Mouse (Mus musculus) urinary bladder, postnatal 36 days (tissue): ENCODE measurements at regions not wholly inside any gene's neighbourhood (a gene's known extent, or its start where the extent isn't known, plus 50 kb on each side); places are given as distances from the start of the nearest gene placed in this dataset.

ENCODE experiments used
- DNase-seq, 2 experiments: peaks; one replicate each; pipeline ENCODE4 v3.0.0; 2022; ENCODE audit warnings: low spot score in 2 of 2, mixed read lengths in 1 of 2

DNA sequence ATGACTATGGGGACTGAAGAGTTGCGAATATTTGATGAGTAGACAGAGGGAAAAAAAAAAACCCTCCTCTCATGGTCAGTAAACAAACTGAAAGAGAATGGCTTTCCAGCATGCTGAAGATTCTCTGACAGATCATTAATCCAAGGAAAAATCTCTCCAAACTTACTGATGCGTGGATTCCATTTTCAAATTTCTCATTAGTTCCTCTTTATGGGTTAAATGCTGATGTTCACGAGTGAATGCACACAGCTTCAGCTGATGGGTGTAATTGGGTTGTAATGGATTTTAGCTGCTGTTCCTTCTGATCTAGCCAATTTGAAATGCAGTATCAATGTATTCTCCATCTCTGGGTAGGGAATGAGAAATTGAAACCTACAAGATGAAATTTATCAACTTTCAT is 2945.6 kb upstream of the 5930422O12Rik start:
- no peak for DNase-seq

DNA sequence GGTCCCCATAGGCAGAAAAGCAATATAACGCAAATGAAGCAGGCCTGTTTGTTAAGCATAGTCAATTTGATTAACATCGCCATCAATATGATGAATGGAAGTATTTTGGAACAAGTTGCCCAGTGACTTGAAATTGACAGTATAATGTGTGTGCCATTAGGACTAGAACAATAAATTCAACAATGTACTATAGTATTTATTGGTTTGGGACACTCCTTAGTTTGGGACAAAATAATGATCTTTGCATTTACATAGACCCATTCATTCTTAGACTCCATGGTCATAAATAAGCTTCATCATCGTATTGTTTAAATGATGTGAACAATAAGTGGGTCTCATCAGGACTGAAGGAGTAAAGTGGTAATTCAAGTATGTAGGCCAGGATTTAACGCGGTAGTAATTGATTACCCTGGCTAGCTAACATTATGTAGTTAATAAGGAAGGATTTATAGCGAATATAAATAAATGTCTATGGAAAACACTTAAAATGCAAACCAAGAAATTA is 2933.6 kb upstream of the 5930422O12Rik start:
- DNase-seq = no peak

DNA sequence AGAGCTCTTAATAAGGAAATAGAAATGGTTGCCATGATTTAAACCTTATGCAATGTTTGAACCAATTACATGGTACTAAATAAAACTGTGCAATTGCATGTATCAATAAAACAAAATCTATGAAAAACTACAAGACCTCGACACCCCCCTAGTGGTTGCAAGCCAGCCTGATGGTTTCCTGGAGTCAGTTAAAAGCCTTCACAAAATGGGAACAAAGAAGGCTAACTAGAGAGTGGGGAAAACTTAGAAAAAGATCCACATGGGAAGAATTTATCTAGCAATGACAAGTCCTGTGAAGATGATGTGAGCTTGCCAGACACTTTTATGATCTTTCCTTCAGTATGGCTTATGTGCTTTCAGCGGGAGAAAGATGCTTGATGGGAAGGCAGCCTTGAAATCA is 2926.3 kb upstream of the 5930422O12Rik start:
- DNase-seq = no peak

DNA sequence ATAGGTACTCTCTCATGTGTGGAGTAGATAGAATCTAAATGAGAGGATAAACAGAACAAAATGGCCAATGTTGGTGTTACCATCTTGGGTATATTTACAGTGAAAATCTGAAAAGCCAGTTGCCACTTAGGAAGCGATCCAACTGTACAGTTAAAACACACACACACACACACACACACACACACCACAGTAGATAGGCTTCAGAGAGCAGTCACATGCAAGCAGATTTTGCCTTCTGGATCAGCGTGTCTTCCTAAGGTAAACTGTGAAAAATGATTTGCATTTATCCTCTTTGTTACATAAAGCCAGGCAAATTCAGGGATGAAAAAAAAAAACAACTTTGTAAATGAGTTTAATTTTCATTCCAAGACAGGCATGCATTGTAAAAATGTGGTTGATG is 2917.2 kb upstream of the 5930422O12Rik start:
- no peak for DNase-seq

DNA sequence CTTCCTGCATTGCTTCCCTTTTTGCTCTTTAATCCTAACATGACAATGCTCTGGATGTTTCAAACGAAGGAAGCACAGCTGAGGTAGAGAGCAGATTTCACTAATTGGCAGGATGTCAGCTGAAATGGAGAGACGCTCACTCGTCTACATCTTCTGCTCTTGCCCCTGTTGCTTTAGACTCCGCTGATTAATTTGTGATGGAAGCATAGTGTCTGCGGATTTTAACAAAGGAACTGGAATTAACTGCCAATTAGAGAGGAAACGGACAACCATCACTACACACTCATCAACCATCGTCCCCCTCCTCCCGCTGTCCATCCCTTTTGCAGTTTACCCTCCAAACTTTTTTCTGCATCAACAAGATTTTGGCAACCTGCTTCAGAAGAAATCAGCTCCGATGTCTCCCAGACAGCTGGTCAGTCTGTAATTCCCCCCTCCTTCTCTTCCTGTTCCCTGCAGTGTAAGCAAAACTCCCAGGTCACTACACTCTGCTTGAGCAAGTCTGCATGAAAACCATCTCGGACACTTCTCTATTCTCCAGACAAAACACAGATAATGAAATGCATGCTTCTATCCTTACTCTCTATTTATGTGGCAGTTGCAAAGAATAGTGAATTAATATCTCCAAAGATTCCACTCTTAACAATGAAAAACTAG is 2905.6 kb upstream of the 5930422O12Rik start:
- DNase-seq = no peak

DNA sequence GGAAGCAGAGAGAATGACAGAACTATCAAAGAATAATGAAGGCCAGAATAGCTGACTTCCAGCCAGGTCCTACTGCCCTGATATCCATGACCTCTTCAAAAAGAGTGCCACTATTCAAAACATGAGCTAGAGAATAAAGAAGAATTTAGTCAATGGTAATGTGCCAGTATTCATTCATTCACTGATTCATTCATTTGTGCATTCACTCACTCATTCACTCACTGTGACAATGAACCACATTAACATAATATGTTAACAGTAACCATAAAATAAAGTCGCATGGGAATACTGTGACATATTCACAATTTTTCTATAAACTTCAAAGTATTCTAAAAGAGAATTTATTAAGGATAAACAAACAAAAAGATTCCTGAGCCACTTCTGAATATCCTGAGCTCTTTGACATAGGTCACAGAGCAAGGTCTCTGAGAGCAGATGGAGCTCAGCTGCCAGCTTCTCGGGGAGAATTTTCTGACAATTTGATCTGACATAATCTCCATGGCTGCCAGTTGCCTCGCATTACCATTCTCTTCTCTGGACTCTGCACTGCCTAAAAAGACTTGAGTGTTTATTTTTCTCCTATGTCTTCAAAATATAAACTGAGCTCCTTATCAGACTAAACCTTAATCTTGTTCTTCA is 2895.5 kb upstream of the 5930422O12Rik start:
- DNase-seq = no peak

DNA sequence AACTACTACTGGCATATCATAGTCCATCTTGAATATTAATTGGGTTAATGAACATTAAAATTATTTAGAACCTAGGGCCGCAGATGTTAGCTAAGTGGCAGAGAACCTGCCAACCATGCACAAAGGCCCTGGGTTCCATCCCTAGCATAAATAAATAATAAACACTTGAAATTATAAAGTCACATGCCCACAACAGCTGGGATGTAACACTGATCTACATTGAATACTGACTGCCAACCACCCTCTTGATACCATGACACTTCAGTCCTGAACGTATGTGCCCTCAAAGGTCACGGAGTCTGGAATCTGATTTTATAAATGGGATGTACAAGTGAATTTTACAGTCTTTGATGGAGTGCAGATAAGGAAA is 2895.0 kb upstream of the 5930422O12Rik start:
- DNase-seq = no peak

DNA sequence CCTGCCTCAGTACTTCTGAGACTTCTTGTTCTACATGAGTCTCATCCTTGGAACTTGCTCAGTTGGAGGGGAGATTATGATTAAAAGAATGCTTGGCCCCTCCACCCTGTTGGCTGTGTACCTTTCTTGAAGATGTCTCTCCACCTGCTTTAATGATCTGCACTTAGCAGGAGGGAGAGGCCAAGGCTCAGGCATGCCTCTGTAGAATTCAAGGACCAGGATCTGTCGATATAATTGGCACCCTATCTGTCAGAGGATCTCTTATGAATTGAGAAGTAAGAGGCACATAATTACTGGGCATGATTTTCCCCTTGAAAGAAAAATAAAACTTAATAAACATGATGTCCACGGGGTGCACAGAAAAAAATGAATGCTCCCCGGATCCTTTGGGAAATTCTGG is 2893.1 kb upstream of the 5930422O12Rik start:
- DNase-seq = no peak

DNA sequence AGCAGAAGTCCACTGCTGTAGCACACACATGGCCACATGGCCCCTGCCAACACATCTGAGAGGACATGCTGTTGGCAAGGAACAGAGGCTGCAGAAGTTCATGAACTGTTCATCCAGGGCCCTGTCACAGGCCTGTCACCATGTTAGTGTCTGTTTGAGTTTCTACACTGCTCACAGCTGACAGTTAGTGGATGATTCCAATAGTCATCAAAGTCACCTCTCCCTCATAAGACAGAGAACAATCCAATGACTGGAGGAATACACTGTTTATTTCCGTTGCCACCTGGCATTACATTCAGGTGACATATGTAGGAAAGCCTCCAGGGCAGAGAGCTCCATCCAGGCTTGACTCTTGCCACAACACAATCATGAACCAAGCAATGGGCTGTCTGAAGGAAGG is 2886.3 kb upstream of the 5930422O12Rik start:
- DNase-seq = no peak

DNA sequence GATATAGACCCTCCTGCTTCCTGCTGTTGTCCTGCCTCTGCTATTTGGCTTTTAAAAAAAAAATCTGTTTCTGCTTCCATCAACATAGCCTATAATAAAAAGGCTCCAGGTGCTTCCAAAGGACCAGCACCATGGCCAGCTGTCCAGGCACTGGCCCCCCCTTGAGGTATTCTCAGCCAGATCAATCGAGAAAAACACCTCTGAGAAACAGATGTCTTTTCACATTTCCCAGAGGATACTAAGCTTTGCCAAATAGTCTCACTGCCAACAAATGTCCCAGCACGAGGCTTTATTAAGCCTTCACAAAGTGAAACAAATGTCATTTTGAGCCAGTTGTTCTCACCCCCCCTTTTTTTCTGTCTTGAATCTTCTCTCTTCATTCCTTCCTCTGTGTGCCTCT is 2880.7 kb upstream of the 5930422O12Rik start:
- no peak for DNase-seq

DNA sequence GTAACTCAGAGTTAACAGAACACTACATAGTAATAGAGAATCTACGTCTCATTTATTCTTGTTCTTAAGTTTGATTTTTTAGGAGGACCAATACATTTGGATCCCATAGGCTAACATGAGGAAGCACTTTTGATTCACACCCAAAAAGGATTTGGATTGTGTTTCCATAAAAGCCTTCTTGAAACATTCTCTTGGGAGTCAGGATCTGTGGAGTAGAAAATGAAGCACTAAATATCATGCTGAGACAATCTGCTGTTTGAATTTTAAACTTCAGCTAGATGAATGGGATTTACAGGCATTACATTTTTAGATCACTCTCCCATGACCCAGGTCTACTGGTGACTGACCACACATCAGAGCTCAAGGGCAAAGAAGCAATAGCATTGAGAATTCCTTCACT is 2877.5 kb upstream of the 5930422O12Rik start:
- no peak for DNase-seq

DNA sequence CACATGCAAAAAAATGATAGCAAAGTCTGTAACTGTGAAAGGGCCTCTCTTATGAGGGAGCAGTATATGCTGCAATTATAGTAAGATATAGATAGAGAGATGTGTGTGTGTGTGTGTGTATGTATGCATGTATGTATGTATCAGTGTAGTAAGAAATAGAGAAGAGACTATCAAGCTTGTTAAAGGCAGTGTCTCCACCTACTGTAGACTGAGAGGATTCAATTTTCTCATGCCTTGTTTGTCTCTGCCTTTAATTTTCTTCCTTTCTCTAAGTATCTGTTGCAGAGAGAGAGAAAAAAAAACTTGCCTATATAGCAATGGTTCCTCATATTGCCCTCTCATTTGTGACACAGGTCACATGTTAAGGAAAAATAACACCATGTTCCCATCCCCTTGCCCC is 2871.1 kb upstream of the 5930422O12Rik start:
- DNase-seq = no peak

DNA sequence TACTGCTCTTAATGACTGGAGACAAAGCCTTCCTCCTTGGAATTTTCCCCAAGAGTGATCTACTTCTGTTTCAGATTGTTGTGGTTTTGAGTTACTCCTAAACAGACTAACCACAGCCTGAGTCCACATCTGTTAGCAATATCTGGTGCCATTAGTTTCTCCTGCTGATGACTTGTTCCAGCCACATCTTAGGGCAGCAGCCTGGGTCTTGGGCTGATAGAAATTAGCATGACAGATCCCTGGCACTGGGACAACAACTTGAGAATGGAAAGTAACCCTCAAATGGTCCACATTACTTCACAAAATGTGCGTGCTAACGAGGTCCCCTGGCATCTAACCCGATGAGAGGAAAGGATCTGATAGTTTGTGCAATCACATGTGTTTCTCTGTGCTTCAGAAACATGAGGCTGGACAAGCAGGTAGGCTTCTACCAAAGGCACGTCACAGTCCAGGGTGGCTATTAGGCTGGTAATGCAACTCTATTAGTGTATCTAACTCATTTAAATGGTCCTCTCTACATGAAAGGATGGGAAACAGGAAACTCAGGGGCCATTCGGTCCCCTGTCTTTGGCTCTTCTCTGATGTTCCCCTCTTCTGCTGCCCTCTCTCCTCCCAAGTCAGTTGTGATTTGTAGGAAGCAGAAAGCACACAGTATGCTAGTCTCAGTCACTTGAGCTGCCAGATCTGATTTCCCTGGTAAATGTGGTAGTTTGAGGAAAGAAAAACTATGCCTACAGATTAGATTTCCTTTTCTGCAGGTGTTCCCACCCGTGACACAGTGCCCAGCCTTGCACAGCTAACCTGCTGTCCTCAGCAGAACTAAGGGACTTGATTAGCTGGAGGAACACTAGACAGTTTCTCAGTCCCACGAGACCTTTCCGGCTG is 2866.9 kb upstream of the 5930422O12Rik start:
- DNase-seq = no peak

DNA sequence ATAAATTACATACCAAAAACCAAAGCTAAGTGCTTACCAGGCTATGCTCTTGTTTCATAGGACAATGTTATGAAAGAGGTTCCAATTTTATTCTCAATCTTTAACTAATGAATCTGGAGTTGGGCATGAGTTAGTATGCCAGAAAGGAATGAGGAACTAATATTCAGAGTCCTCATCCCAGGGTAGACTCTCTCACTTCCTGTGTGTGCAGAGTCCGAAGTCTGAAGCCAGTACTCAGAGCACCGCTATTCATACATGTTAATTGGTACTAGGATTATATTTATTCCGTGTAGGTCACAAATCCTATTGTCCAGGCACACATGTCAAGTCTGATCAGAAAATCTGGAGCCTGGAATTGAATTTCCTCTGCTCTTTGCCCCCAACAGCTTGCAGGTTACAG is 2858.7 kb upstream of the 5930422O12Rik start:
- no peak for DNase-seq

DNA sequence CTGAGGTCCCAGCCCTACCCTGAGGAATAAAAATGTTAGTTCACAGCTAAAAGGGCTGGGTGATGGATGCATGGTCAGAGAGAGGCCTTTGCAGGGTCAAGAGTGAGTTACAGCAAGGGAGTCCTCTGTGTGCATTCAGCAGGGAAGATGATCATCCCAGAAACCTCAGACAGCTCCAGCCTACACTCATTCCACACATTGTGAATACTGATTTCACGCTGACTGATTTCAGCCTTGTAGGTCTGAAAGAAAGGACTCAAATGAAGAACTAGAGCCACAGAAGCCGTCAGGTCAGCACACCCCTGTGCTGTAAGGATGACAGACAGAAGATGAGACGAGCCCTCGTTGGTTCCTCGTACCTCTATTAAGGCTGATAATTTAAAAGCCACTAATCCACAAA is 2858.0 kb upstream of the 5930422O12Rik start:
- no peak for DNase-seq

DNA sequence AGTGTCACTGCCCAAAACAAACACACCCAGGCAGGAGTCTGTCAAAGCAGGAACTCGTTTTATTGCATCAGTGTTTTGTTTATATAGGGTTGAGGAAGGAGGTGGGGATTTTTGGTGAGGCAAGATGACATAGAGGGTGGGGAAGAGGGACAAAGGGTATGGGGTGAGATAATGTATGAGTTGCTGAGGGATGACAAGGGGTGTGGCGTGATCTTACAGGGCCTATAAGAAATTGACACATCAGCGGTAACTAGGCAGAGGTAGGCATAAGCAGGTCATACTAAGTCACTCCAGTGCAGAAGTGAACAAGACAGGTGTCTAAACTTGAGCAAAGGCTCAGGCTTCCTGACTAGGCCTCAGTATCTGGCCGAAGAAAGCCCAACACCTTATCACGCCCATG is 2841.0 kb upstream of the 5930422O12Rik start:
- peak in 1 of 2 experiments; percentile 1 for DNase-seq

DNA sequence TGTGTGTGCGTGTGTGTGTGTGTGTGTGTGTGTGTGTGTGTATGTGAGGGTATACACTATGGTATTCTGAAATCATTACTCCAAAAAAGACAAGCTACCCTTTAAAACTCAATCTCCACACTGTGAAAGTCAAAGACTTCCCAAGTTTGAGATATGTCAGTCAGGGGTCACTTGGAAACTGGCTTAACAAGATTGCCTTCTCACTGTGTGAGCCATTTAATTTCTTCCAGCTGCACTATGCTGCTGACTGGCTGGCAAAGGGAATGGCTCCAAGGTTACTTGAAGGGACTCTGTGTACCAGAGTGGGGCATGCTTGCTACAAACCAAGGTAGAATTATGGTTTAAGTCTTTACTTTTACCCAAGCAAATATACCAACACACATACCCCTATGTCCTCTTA is 2826.1 kb upstream of the 5930422O12Rik start:
- DNase-seq = no peak

DNA sequence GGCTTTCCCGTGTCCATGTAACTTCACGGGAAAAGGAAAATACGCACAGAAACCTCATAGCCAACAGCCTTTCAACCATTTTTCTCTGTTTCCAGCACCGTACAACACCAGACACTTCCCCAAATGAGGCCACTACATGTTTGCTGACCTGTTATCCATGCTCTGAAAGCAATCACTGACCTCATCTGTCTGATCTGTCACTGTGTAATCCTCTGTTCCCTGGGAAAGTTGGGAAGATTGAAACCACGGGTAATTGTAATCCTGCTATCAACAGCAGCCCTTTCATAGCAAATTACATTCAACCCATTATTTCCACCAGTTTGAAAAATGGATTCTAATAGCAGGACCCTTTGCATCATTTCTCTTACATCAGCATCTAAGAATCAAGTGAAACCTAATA is 2798.2 kb upstream of the 5930422O12Rik start:
- no peak for DNase-seq

DNA sequence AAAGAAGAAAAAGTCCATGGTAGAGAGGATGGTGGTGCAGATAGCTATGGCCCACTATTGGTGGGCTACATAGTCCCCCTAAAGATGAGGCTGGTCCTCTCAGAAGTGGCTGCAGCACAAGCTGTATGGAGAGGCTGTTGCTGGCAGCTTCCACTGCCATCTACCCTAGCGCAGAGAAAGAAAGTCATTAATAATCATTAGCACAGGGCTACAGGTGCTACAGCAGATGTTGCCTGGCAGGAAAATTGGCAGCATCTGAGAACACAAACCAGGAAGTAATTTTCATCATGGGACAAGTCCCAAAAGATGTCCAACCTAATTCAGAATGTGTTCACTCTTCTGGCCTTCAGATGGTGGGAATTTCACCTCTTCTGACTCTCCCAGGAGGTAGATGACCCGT is 2791.7 kb upstream of the 5930422O12Rik start:
- no peak for DNase-seq

DNA sequence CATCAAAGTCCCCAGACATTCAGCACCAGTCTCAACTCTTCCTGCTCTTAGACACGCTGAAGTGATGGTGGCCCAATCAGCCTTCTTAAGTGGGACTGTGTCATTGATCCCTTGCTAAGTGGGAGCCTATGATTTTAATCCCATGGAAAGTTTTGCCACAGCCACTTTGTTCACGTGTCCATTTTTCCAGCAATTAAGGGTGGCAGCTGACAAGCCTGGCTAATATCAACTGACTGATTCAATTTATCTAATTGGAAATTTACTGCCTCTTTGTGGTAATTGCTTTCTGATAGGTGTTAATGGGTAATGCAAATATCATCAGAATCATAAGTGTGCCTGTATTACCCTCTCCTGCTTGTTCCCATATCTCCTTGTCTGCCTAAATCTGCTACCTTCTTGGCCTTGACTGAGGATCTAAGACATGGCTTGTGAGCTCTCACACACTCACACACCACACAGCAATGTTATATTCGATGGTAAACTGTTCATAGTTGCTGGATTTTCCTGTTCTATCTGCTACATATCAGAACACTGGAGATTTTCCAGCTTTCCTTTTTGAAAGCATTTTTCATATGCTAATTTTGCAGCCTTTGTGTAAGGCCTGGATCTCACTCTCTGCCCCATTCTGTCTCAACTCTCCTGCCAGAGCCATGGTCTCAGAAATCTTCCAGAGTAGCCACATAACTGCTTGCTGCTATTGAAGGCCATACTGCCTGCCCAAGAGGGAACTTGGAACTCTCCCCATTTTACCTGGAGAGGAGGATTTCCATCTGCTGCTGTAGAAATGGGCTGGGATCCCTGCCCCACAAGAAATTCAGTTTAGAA is 2785.4 kb upstream of the 5930422O12Rik start:
- DNase-seq = no peak

DNA sequence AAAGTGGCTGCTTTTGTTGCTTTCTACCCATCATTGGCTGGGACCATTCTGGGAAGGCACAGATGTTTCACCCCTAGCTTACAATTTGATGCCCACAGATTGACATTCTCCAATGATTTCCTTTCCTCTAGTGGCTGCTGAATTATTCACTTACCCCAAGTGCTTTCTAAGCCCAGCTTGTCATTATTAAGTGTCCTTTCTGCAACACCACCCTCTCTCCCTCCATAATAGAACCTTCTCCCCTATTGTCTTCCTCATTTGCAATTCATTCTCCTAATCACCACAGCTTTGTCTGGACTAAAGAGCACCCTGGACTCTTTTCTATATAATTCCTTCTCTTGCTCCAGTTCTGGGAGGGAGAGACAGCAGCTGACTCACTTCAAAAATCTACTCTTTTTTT is 2780.0 kb upstream of the 5930422O12Rik start:
- no peak for DNase-seq

DNA sequence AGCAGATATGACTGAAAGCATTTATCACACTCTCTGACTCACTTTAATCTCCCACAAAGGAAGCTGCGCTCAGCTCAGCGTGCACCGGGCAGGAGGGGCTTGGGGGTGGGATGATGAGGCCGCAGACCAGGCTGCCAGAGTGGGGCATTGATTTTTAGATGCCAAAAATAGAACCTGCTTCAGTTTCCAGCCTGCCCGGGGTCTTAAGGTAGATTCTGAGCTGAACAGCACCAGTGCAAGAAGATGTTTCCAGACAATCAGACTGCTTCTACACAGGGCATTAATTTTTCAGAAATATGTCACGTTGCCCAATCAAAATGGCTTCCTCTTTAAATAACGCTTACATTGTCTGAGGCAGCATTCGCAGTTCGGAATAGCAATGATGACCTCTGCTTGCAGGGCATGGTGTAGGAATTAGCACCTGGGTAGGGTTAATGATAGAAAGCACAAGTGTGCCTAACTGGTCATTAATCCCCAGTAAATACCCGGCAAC is 2772.7 kb upstream of the 5930422O12Rik start:
- DNase-seq = no peak
